Mouse (Mus musculus) 3134 (cell line): ENCODE data around the gene Map4k2.

Experiments used
- DNase-seq: peaks from one replicate; pipeline ENCODE4 v3.0.0-alpha.2; 2011; ENCODE audit warnings: low spot score; ENCODE audit not compliant: insufficient read length; ENCODE audit errors: extremely low read depth

The Map4k2 gene

DNA sequence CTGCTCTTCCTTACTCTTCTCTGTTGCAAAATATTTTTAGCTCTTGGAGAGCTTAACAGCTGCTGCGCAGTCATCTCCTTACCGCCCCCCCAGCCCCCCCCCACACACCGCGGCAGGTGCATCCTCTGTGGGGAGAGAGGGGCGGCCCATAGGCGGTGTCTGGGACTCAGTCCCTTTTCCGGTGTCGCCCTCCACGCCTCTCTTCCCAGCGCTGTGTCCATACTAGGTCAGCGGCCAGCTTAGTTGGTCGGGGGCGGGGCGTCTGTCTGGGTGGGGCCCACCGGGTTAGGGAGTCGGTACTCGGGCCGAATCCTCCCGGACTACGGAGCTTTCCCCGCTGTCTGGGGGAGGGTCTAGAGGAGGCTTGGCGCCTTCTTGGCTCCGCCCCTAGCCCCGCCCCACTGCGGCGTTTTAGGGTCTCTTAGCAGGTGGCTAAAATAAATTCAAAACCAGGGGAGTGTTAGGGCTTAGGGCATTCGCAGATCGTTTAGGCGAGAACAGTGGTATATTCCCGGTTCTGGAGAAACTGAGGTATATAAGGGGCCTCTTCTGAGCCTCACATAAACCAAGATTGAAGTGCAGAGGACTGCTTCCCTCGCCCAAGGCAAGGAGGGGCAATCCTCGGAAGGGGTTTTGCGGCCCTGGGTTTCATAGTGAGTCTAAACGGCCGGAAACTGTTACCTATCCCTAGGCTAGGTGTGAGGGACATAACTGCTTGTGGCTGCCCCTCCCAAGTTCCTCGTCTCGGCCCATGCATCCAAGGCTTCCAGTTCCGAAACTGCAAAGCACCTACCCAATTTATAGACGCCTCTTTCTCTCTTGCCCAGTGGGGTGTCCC lies 57.7 kb downstream of the Map4k2 start:
- DNase-seq, result no peak

DNA sequence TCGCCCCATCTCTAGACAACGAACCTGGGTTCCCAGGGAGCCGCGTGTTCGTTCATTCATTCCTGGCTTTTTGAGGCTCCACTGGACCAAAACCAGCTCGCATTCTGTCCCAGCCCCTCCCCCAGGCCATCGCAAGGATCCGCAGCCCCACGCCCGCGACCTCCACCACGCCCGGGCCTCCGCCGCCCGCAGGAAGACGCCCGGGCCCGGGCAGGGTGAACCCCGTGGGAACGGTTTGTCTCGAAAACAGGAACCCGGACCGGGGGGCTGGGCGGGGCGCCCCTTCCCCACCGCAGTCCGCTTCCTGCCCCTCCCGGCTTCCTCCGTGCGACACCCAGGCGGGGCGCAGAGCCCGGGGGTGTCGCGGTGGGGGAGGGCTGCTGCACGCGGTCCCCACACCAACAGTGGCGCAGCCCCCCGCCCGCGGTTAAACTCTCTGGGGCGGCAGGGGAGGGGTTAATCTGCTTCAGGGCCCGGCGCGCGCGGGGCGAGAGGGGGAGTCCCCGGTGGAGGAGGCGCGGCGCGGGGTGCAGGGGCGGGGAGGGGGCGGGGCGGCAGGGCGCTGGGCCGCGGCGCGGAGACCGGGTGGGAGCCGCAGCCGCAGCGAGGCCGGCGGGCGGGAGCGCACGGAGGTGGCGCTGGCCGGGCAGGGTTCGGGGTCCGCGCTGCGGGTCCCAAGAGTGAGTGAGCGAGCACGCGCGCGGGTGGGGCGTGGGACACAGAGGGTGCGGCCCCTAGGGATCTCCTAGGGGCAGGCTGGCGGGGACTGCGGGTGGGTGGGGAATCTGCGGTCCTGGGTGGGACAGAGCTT lies 58.6 kb downstream of the Map4k2 start, which contains the start of gene Rasgrp2:
Gene Rasgrp2, plus strand, starts transcription at position 56 of the 811 bp plus-strand sequence.
- DNase-seq, result no peak

DNA sequence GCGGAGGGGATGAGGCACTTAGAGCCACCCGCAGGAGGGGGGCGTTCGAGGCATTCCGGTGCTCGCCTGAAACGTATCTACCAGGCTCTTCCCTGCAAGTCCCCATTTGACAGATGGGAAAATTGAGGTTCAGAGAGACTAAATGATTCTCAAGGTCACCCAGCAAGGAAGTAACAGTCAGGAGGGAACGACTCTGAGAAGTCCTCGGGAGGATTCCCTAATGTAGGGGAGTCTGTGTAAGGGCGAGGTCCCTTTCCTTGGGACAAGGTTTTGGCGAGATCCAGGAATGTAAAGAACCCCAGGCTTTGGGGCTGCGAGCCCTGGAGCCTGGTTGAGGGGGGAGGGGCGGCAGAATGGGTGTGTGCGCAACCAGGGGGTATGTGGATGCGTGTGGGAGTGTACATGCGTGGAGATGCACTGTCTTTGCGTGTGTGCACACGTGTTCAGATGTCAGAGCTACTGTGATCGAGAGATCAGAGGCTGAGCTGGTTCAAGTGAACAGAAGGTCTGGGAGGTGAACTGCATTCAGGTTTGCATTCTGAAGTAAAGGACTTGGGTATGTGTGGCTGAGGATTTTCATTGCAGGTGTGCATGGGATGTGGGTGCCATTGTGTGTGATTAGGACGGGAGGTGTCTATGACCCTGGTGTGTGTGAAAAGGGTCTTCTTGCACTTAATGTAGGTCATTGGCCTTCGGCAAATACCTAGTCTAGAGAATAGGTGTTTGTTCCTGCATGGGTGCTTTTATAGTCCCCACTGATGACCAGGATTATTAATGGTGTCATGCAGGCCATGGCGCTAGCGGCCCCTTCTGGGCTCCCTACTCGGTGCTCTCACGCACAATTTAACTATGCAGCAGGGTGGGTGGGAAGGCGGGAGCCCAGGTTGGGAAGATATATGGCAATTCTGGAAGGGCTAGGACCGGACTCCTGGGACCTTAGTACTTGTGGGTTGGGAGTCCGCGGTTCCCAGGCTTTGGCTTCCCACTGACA lies 59.5 kb downstream of the Map4k2 start:
- no peak for DNase-seq

DNA sequence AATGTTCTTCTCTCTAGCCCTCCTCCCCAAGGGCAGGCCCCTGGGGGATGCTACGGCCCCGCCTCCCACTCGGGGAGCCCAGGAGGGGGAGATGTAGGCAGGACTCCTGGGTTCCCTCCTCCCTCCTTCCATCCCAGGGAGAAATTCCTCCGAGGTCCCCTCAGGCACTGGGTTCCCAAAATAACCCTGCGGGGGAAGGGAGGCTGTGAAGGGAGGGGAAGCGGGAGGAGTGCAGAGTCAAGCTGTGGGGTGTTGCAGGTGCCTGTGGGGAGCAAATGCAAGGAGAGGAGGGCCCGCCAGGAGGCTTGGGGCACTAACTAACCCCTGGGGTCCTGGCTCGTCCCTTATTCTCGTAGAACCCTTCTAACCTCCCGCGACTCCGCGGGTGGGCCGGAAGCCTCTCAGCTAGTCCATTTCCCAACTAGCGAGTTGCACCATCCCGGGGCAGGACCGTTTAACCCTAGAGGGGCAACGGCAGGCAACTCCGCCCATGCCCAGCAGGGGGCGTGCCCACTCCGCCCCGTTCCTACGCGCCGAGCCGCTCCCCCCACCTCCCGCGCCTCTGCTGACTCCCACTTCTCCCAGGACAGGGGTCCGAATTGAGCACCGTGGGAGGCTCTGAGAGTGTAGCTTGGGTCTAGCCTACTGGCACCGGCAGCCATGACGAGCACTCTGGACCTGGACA lies 60.3 kb downstream of the Map4k2 start:
- no peak for DNase-seq

DNA sequence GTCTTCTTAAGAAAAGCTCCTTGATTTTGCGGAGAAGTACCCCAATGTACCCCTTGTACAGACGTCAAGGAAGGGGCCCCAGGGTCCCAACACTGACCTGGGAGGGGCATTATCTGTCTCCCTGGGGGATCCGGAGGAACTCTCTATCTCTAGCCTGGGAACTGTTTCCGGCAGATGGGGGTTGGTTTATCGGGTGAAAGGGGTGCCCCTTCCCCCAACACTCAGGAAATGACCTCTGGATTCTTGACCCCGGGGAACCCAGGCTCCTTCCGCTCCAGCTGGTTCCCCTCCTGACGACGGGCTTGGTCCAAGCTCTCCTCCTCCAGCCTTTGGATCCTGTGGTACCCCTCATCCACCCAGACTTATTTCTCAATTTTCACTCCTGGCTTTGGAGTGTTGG lies 61.0 kb downstream of the Map4k2 start:
- DNase-seq, result no peak

DNA sequence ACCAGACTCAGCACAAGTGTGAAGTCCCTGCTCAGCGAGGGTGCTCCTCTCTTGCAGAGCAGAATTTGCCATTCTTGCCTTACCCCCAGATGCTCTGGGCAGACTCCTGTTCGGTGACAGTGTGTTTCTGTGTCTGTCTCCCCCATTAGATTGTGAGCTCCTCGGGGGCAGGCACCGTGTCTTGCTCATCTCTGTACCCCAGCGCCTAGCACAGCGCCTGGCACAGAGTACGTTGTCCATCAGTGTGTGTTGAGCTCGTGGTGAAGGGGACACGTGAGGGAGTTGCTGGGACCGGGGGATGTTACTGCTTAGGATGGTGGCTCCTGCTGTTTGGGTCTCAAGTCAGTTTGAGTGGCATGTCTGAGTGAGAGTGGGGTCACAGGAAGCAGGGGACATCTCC lies 62.9 kb downstream of the Map4k2 start:
- DNase-seq, result no peak
